Mouse (Mus musculus): ENCODE results near the gene Sec14l2. TPM values are rescaled to one million over a fixed set of nuclear protein-coding genes. Genes with fewer than 3 reads are reported as not detected.

Gene Sec14l2
- polyA plus RNA-seq (2012; fragmentation: generic; extraction: Trizol), result 10.9 TPM

- Histone ChIP-seq H3ac (ENCODE audit: control insufficient read depth, insufficient read length) (no peak within 1 kb of the TSS), H3K36me3 (ENCODE audit: control insufficient read depth, insufficient read depth) (no peaks in the 10 kb centered on the region), H3K4me2 (ENCODE audit: low read depth) (no peak within 1 kb of the TSS), H3K27me3 (ENCODE audit: control insufficient read depth, insufficient read depth, insufficient read length) (no peaks in the 10 kb centered on the region), H3K4me3 (no peak within 1 kb of the TSS), H3K79me2 (ENCODE audit: control insufficient read depth, insufficient read depth) (no peaks in the 10 kb centered on the region)
- TF ChIP-seq SRF (IDR thresholded peaks at IDR 0.05; ENCODE audit: control insufficient read depth, insufficient read length, low read depth), result no peak
Observed at GRCm38 (mm10) chr11:4122742-4123579, at the start of gene Sec14l2. TSS of gene Sec14l2 (minus strand) at chr11:4123415.

DNA sequence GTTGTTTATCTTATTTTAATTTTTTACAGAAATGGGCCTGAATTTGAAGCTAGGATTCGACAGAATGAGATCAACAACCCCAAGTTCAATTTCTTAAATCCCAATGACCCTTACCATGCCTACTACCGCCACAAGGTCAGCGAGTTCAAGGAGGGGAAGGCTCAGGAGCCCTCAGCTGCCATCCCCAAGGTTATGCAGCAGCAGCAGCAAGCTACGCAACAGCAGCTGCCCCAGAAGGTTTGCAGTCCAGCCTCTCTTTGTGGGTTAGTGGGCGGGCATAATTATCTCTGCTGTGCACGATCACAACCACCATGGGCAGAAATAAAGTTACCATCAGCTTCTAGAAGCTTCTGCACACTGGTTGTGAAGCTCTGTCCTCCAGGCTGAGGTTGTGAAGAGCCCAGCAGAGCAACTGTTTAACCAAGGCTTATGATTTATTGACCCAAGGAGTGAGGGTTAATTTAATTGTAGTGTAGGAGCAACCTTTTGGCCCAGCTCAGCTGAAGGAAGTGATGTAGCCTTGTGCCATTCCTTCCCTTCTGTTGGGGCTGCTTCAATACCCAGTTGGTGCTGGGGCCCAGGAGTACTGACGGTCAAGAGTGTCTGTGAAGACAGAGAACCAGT lies 43.4 kb upstream of the Sec14l2 start:
- Histone ChIP-seq H3ac (ENCODE audit: control insufficient read depth, insufficient read length) (no peak overlapping the region), H3K4me3 (no peak overlapping the region), H3K36me3 (ENCODE audit: control insufficient read depth, insufficient read depth) (peaks cover 65% of the 10 kb centered on the region), H3K27me3 (ENCODE audit: control insufficient read depth, insufficient read depth, insufficient read length) (no peaks in the 10 kb centered on the region), H3K79me2 (ENCODE audit: control insufficient read depth, insufficient read depth) (peaks cover 50% of the 10 kb centered on the region), H3K4me2 (ENCODE audit: low read depth) (no peak overlapping the region)
- TF ChIP-seq MYOD1 (IDR thresholded peaks at IDR 0.05; ENCODE audit: control insufficient read depth in 1 of 3, insufficient read length in 2 of 3, low read depth in 2 of 3) (peak in 1 of 3 experiments; percentile 57), USF1 (IDR thresholded peaks at IDR 0.05; ENCODE audit: low read depth) (no peak), MYOG (IDR thresholded peaks at IDR 0.05; ENCODE audit: control insufficient read depth in 1 of 3, insufficient read depth in 1 of 3, insufficient read length in 2 of 3, low read depth in 2 of 3) (peak in 2 of 3 experiments; percentile 34 to 79)

DNA sequence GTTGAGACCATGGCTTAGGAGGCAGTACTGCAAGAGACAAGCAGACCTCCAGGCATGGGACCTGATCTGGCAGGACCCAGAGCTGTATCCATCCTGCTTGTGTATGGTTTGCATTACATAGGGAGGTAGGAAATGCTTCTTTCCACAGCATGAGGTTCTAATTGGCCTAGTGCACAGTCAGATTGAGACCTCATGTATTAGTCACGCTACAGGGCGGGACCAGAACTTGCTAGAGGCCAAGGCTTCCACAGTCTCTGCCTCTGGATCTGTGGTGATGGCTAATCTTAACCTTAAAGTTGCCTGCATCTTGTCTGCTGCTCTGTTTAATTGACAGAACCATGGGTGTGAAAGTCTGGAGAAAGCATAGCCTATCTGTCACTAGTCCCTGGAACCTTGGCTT lies 41.5 kb upstream of the Sec14l2 start:
- Histone ChIP-seq H3K4me3 (no peak overlapping the region), H3K4me2 (ENCODE audit: low read depth) (no peak overlapping the region), H3K36me3 (ENCODE audit: control insufficient read depth, insufficient read depth) (peaks cover 47% of the 10 kb centered on the region)

DNA sequence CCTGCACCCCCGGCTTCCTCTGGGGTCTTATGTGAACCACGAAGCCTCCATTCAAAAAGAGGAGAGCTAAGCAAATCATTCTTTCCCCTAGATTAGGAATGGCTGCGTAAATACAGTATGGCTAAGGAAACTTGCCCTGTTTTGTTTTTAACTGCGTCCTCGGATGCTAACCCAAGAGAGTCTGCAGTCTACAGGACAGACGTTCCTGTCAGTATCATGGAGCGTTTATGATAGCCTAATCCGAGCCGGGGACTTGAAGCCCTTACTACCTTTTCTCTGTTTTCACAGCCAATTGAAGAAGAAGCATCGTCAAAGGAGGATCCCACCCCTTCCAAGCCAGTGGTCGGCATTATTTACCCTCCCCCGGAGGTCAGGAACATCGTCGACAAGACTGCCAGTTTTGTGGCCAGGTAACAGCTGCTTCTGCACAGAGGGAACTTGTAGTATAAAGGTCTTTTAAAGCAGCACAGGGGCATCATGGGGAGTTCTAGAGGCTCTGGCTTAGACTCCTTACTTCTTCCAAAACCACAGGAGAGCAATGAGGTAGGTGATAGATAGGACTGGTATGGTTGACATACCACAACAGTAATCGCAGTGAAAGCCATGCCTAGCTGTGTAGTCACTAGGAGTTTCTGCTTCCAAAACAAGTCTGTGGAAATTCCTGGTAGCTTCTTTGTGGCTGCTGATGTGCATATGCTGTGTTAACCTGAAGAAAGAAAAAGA lies 37.7 kb upstream of the Sec14l2 start:
- H3K4me2 ChIP-seq (ENCODE audit: low read depth), result peak overlapping the region; percentile 95
- peak overlapping the region; percentile 78 for H3K4me3 ChIP-seq
- TF ChIP-seq MYOD1 (IDR thresholded peaks at IDR 0.05; ENCODE audit: control insufficient read depth in 1 of 3, insufficient read length in 2 of 3, low read depth in 2 of 3) (no peak), MAX (IDR thresholded peaks at IDR 0.05; ENCODE audit: low read depth) (no peak), CEBPB (IDR thresholded peaks at IDR 0.05; ENCODE audit: insufficient read depth, poor library complexity, severe bottlenecking) (no peak), POLR2A (IDR thresholded peaks at IDR 0.05; ENCODE audit: insufficient read length, low read depth) (no peak), SRF (IDR thresholded peaks at IDR 0.05; ENCODE audit: control insufficient read depth, insufficient read length, low read depth) (no peak)
- H3K36me3 ChIP-seq (ENCODE audit: control insufficient read depth, insufficient read depth), result peaks cover 20% of the 10 kb centered on the region
- H3K79me2 ChIP-seq (ENCODE audit: control insufficient read depth, insufficient read depth), result peaks cover 55% of the 10 kb centered on the region
- H3ac ChIP-seq (ENCODE audit: control insufficient read depth, insufficient read length), result peak overlapping the region; percentile 66
- H3K27me3 ChIP-seq (ENCODE audit: control insufficient read depth, insufficient read depth, insufficient read length), result no peaks in the 10 kb centered on the region

More for the DNA sequence above, 41.5 kb upstream of the Sec14l2 start:
- Histone ChIP-seq H3ac (ENCODE audit: control insufficient read depth, insufficient read length) (no peak overlapping the region), H3K79me2 (ENCODE audit: control insufficient read depth, insufficient read depth) (peaks cover 62% of the 10 kb centered on the region), H3K27me3 (ENCODE audit: control insufficient read depth, insufficient read depth, insufficient read length) (no peaks in the 10 kb centered on the region)
- TF ChIP-seq POLR2AphosphoS2 (IDR thresholded peaks at IDR 0.05; ENCODE audit: insufficient read length, low read depth) (no peak), POLR2A (IDR thresholded peaks at IDR 0.05; ENCODE audit: insufficient read length, low read depth) (no peak), TCF12 (IDR thresholded peaks at IDR 0.05; ENCODE audit: insufficient read depth, poor library complexity, severe bottlenecking) (no peak), MYOG (IDR thresholded peaks at IDR 0.05; ENCODE audit: control insufficient read depth in 1 of 3, insufficient read depth in 1 of 3, insufficient read length in 2 of 3, low read depth in 2 of 3) (no peak), CEBPB (IDR thresholded peaks at IDR 0.05; ENCODE audit: insufficient read depth, poor library complexity, severe bottlenecking) (no peak), USF1 (IDR thresholded peaks at IDR 0.05; ENCODE audit: low read depth) (no peak), TCF3 (IDR thresholded peaks at IDR 0.05; ENCODE audit: insufficient read length, low read depth) (no peak), MYOD1 (IDR thresholded peaks at IDR 0.05; ENCODE audit: control insufficient read depth in 1 of 3, insufficient read length in 2 of 3, low read depth in 2 of 3) (no peak), SRF (IDR thresholded peaks at IDR 0.05; ENCODE audit: control insufficient read depth, insufficient read length, low read depth) (no peak), REST (IDR thresholded peaks at IDR 0.05; ENCODE audit: insufficient read depth, insufficient read length) (no peak), E2F4 (IDR thresholded peaks at IDR 0.05; ENCODE audit: insufficient read depth) (no peak)

All from myocyte (in vitro differentiated cells).